Mouse (Mus musculus) intestine, embryonic 16.5 days (tissue): ENCODE data around the gene Mrps12. TPM values are rescaled to one million over a fixed set of nuclear protein-coding genes. Genes with fewer than 3 reads are reported as not detected.

Experiments used
- ATAC-seq: fragments of 200-750 bp; cut with Nextera tagmentation; 2 replicates; pipeline ENCODE4 v1.8.0; 2017; ENCODE audit warnings: moderate TSS enrichment, moderate library complexity
- H3K27ac ChIP-seq: fragments of 300-500 bp; sonication (generic); 2 replicates; pipeline ENCODE4 v1.5.1; 2014; ENCODE audit warnings: mild to moderate bottlenecking, low read length
- H3K27me3 ChIP-seq: fragments of 300-500 bp; sonication (generic); replicated peaks from 2 replicates; pipeline ENCODE4 v1.6.1; 2014; ENCODE audit warnings: low read length, control low read depth, mixed read lengths; ENCODE audit not compliant: control insufficient read depth, insufficient read depth
- H3K36me3 ChIP-seq: fragments of 300-500 bp; sonication (generic); 2 replicates; pipeline ENCODE4 v1.6.1; 2014; ENCODE audit warnings: low read length, control low read depth; ENCODE audit not compliant: control insufficient read depth, insufficient read depth
- H3K4me1 ChIP-seq: fragments of 300-500 bp; sonication (generic); 2 replicates; pipeline ENCODE4 v1.6.1; 2014; ENCODE audit warnings: low read length, control low read depth, mixed read lengths; ENCODE audit not compliant: control insufficient read depth, insufficient read depth
- H3K4me2 ChIP-seq: fragments of 300-500 bp; sonication (generic); 2 replicates; pipeline ENCODE4 v1.6.1; 2014; ENCODE audit warnings: low read depth, low read length, control low read depth
- H3K4me3 ChIP-seq: fragments of 300-500 bp; sonication (generic); 2 replicates; pipeline ENCODE4 v1.5.1; 2014; ENCODE audit warnings: mild to moderate bottlenecking, low read length
- H3K9ac ChIP-seq: fragments of 300-500 bp; sonication (generic); 2 replicates; pipeline ENCODE4 v1.6.1; 2014; ENCODE audit warnings: low read depth, low read length
- H3K9me3 ChIP-seq: fragments of 300-500 bp; sonication (generic); 2 replicates; pipeline ENCODE4 v1.6.1; 2016; ENCODE audit warnings: low read length, control low read depth; ENCODE audit not compliant: control insufficient read depth
- WGBS: fragments of 180-500 bp; shearing (Covaris S2); extraction: QIAGEN DNeasy Blood & Tissue Kit; methylation state at CpG from one replicate; pipeline ENCODE4 v1.1.7; 2014; 5-methylcytosine and 5-hydroxymethylcytosine counted together
- polyA plus RNA-seq: library from polyadenylated mRNA; unstranded; fragments of >200 nt; fragmentation: Nextera tagmentation; extraction: Ambion mirVana; gene quantifications from 2 replicates; pipeline ENCODE4 v1.2.1, GENCODE M21; 2015

The Mrps12 gene
- polyA plus RNA-seq, 1 experiment from 2014 or later = 146 TPM

DNA sequence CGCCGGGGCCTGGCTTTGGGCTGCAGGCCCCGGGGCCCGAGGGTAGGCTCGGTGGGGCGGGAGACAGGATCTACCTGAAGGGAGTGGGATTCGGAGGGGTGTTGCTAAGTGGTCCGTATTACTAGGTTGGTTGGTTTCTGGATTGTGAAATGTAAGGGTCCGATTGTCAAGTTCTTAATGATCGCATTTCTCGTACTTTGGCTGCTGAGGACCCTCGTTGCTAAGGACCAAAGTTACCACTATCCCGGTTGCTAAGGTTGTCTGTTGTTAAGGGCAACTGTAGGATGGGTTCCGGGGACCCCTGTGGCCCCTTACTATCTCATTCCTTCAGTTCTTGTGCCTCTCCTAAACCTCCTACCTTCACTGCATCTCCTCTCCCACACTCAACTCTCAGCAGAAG, 25.3 kb upstream of the Mrps12 start:
- H3K4me3 ChIP-seq = peak overlapping the region; percentile 93
- ATAC-seq = 0 out of 2 replicates have a peak, but pooled peaks have one; percentile 2
- H3K4me1 ChIP-seq = peaks cover 17% of the 10 kb centered on the region
- peak overlapping the region; percentile 80 for H3K9ac ChIP-seq
- no peaks in the 10 kb centered on the region for H3K9me3 ChIP-seq
- peak overlapping the region; percentile 67 for H3K4me2 ChIP-seq
- H3K27ac ChIP-seq = no peak overlapping the region
- H3K36me3 ChIP-seq = no peaks in the 10 kb centered on the region
- H3K27me3 ChIP-seq = no peaks in the 10 kb centered on the region
- 4% methylated on average over 14 of the region's 14 CpGs for WGBS

DNA sequence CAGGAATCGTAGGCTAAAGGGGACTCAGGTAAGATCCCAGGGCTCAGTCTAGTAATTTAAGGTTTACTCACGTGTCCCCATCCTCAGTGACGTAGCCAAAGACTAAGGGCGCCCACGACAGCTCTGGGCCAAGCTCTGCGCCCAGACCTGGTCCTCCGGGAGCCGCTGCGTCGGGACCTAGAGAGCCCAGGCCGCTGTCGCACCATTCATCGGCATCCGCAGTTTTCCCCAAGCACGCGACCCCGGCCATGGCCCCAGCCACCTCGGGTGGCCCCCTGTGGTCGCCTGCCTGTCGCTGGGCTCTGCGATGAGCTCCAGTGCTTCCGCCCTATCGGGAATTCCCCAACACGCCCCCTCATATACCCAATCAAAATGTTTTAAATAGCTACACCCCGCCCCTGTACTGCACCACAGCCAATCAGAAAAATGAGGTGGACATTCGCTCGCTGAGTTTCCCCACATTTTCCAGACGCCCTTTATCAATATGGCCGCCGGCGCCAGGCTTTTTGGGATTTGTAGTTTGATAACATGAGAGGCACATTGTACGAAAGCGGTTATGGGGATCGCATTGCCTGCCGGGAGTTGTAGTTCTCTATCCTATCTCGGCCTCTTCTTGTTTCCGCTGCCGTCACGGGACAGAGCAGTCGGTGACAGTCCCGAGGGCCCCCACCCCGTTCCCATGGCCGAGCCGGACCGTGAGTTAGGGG, 24.7 kb upstream of the Mrps12 start, which contains the start of gene Sirt2:
Gene Sirt2, plus strand, starts transcription at position 563 of the 707 bp plus-strand sequence.
- H3K9me3 ChIP-seq = no peaks in the 10 kb centered on the region
- H3K27ac ChIP-seq = no peak within 1 kb of the TSS
- no peaks in the 10 kb centered on the region for H3K27me3 ChIP-seq
- H3K4me2 ChIP-seq = peak within 1 kb of the TSS; percentile 67
- peak; percentile 99 for ATAC-seq
- H3K4me1 ChIP-seq = peaks cover 17% of the 10 kb centered on the region
- H3K36me3 ChIP-seq = peaks cover 2% of the 10 kb centered on the region; the same call in 1 of the 2 replicates
- H3K4me3 ChIP-seq = peak within 1 kb of the TSS; percentile 93
- under 1% methylated on average over 45 of the region's 45 CpGs for WGBS
- H3K9ac ChIP-seq = peak within 1 kb of the TSS; percentile 80

DNA sequence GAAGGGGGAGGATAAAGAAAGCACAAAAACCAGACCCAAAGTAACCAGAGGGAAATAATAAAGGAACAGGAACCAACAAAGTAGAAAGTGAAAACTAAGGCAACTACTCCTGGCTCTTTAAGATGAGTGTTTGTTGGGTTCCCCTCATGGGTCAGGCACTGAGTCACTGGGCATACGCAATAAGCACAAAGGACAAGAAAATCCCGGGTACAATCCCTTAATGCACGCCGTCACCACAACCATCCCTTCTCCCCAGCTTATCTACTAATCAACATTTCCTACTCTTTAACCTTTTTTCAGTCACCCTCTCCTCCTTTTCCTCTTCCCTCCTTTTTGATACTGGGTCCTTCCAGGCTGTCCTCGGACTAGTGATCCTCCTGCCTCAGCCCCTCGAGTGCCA, 23.6 kb upstream of the Mrps12 start:
- Histone ChIP-seq H3K9me3 (no peaks in the 10 kb centered on the region), H3K4me3 (peak overlapping the region; percentile 93; the same call in 1 of the 2 replicates), H3K27ac (no peak overlapping the region), H3K4me2 (peak overlapping the region; percentile 58), H3K9ac (peak overlapping the region; percentile 74), H3K27me3 (no peaks in the 10 kb centered on the region), H3K4me1 (peaks cover 17% of the 10 kb centered on the region), H3K36me3 (peaks cover 12% of the 10 kb centered on the region; the same call in 1 of the 2 replicates)
- 78% methylated on average over 6 of the region's 6 CpGs for WGBS
- no peak for ATAC-seq

DNA sequence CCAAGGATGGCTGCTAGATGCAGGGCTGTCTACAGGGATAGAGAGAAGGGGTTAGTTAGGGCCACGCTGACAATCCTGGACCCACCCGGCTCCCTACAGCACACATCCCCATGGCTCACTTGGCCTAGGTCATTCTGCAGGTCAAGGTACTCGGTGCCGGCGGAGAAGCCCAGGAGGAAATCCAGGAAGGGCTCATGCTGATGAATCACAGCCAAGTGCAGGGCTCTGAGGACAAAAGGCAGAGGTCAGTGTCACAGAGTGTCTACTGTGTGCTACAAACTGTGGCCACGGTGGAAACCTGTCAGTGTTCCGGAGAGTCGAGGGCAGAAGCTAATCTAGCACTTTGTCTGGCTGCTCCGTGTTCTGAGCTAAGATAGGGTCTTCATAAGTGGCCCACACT, 20.3 kb upstream of the Mrps12 start:
- no peaks in the 10 kb centered on the region for H3K9me3 ChIP-seq
- peaks cover 21% of the 10 kb centered on the region for H3K36me3 ChIP-seq
- no peak overlapping the region for H3K4me3 ChIP-seq
- whole genome bisulfite sequencing = 87% methylated on average over 9 of the region's 9 CpGs
- H3K4me1 ChIP-seq = peaks cover 10% of the 10 kb centered on the region
- no peaks in the 10 kb centered on the region for H3K27me3 ChIP-seq
- H3K4me2 ChIP-seq = no peak overlapping the region
- no peak overlapping the region for H3K9ac ChIP-seq
- no peak overlapping the region for H3K27ac ChIP-seq
- ATAC-seq = no peak

DNA sequence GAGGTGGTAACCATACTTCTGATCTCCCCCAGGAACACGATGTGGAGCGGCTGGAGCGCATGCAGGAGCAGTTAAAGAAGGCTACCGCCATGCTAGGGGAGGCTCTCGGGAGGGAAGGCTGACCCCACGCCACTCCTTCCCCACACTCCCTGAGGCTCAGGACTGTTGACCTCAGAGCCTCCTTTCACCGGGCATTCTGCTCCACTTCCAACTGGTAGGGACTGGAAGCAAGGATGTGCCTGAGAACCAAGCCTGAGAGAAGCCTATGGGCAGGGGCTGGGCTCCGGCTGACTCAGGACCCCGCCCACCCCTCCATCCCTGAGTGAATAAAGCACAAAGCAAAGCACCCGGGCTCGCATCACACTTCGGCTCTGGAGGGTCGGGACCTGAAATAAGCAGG, 17.0 kb upstream of the Mrps12 start:
- no peak overlapping the region for H3K27ac ChIP-seq
- WGBS = 85% methylated on average over 13 of the region's 13 CpGs
- peaks cover 7% of the 10 kb centered on the region for H3K27me3 ChIP-seq
- H3K4me3 ChIP-seq = no peak overlapping the region
- H3K9me3 ChIP-seq = no peaks in the 10 kb centered on the region
- no peak overlapping the region for H3K9ac ChIP-seq
- peaks cover 21% of the 10 kb centered on the region for H3K36me3 ChIP-seq
- H3K4me2 ChIP-seq = no peak overlapping the region
- ATAC-seq = no peak
- H3K4me1 ChIP-seq = peaks cover 3% of the 10 kb centered on the region; the same call in 1 of the 2 replicates

DNA sequence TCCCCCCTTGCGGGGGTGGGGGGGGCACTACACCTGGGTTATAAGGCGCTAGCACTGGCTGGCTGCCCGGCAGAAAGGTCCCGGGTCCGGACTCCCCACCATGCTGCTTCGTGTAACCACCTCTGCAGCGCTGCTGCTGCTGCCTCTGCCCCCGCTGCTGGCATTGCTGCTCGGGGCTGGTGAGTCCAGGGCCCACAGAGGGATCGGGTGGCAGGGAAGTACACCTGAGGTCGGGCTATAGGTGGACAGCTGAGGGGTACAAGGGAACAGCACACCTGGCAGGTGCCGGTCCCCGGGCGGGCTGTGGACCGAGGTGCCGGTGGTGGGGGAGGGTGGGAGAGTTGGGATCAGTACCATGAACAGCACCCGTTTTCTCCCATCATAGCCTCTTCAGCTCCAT, 14.5 kb upstream of the Mrps12 start, which contains the start of gene Ccer2:
Gene Ccer2, plus strand, starts transcription at position 96 of the 400 bp plus-strand sequence.
- H3K4me3 ChIP-seq = no peak within 1 kb of the TSS
- H3K4me1 ChIP-seq = peaks cover 3% of the 10 kb centered on the region; the same call in 1 of the 2 replicates
- H3K36me3 ChIP-seq = peaks cover 17% of the 10 kb centered on the region
- 2% methylated on average over 17 of the region's 17 CpGs for WGBS
- no peak for ATAC-seq
- H3K9me3 ChIP-seq = no peaks in the 10 kb centered on the region
- 0 out of 2 replicates have a peak within 1 kb of the TSS, but pooled peaks have one; percentile 12 for H3K4me2 ChIP-seq
- H3K27ac ChIP-seq = no peak within 1 kb of the TSS
- H3K9ac ChIP-seq = no peak within 1 kb of the TSS
- H3K27me3 ChIP-seq = peaks cover 7% of the 10 kb centered on the region

DNA sequence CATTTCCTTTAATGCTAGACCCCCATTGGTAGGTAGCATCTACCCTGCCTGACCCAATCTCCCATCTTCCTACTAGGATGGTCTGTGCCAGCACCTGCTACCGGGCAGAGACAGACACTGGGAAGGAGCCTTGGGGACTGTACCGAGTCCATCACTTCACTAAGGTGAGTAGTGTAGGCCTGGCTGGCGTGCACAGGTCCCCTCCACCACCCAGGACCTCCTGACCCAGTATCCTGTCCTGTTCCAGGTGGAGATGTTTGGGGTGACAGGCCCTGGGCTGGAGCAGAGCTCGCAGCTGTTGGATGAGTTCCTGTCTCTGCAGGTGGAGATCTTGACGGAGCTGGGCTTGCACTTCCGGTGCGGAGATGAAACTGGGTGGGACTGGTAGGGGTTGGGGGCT, 8.3 kb upstream of the Mrps12 start:
- H3K27me3 ChIP-seq = no peaks in the 10 kb centered on the region
- H3K36me3 ChIP-seq = no peaks in the 10 kb centered on the region
- H3K9ac ChIP-seq = no peak overlapping the region
- H3K9me3 ChIP-seq = no peaks in the 10 kb centered on the region
- ATAC-seq = no peak
- 90% methylated on average over 7 of the region's 7 CpGs for WGBS
- H3K4me2 ChIP-seq = no peak overlapping the region
- H3K4me1 ChIP-seq = no peaks in the 10 kb centered on the region
- no peak overlapping the region for H3K27ac ChIP-seq
- H3K4me3 ChIP-seq = no peak overlapping the region

DNA sequence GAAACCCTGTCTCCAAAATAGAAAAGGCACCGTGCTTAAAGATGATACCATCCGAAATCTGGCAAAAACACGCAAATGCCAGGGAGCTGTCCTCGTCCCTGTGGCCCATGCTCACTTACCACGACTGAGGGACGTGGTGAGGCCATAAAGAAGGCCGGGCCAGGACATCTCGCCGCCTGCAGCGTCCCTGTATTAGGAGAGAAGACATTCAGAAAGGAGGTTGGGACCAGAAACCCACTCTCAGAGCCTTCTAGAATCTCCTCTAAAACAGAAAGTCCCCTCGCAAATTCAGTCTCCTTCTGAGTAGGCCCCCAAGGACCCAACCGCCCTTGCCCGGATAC, 282 bp downstream of the Mrps12 start:
- H3K9me3 ChIP-seq = no peaks in the 10 kb centered on the region
- ATAC-seq = peak; percentile 27
- H3K4me3 ChIP-seq = peak overlapping the region; percentile 53
- WGBS = under 1% methylated on average over 13 of the region's 13 CpGs
- peaks cover 4% of the 10 kb centered on the region; the same call in 1 of the 2 replicates for H3K36me3 ChIP-seq
- peak overlapping the region; percentile 18 for H3K27ac ChIP-seq
- H3K27me3 ChIP-seq = no peaks in the 10 kb centered on the region
- peak overlapping the region; percentile 61 for H3K4me2 ChIP-seq
- peak overlapping the region; percentile 80 for H3K9ac ChIP-seq
- H3K4me1 ChIP-seq = peaks cover 2% of the 10 kb centered on the region; the same call in 1 of the 2 replicates

DNA sequence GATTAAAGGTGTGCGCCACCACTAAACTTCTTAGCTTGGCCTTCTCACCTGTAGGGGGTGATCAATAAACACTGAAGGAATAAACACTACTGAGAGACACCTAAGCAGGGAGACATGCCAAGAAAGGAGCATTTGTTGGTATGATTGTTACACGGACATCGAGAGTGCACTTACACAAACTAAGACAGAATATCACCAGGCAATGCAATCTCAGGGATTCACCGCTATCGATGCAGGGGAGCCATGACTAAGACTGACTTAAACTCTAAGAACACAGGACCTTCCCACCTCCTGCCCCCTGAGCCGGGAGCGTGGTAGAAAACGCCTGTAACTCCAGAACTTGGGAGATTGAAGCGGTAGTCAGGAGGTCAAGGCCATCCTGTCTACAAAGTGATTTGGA, 671 bp downstream of the Mrps12 start:
- peak overlapping the region; percentile 80 for H3K9ac ChIP-seq
- peak overlapping the region; percentile 18; the same call in 1 of the 2 replicates for H3K27ac ChIP-seq
- peaks cover 4% of the 10 kb centered on the region; the same call in 1 of the 2 replicates for H3K36me3 ChIP-seq
- H3K27me3 ChIP-seq = no peaks in the 10 kb centered on the region
- WGBS = 30% methylated on average over 9 of the region's 9 CpGs
- no peak for ATAC-seq
- peaks cover 2% of the 10 kb centered on the region; the same call in 1 of the 2 replicates for H3K4me1 ChIP-seq
- no peaks in the 10 kb centered on the region for H3K9me3 ChIP-seq
- H3K4me3 ChIP-seq = peak overlapping the region; percentile 53
- H3K4me2 ChIP-seq = peak overlapping the region; percentile 61
